Comparison of ENCODE assay signal across 17 mouse cellular contexts in genomic region chr3:21919931-21920330, GRCm38 (mm10).
"Had no signal": no experiment of that assay in that cellular context is flagged by ENCODE, and none has a peak within 500 bp of the region (broad histone marks: within the 10 kb centered on the region; RNA-seq: fewer than 3 reads in every experiment).

No protein-coding gene starts in this region.

- H3K27ac ChIP-seq: kidney, postnatal 0 days; layer of hippocampus, adult 2 months; limb, embryonic 12.5 days; liver, embryonic 14.5 days; midbrain, embryonic 13.5 days; neural tube, embryonic 12.5 days had no signal

- H3K4me2 ChIP-seq: limb, embryonic 12.5 days; midbrain, embryonic 13.5 days; neural tube, embryonic 12.5 days had no signal

- ATAC-seq: inflammation-experienced regulatory T-cells, adult 6 months; intestine, postnatal 0 days; lung, postnatal 0 days; midbrain, embryonic 13.5 days had no signal

- DNase-seq: kidney, adult 8-10 months; kidney, postnatal 36 days; liver; lung, adult 2 months; lung, postnatal 36 days; right cerebral cortex, postnatal 14 days; thymus, postnatal 4 days had no signal

- H3K9me3 ChIP-seq: neural tube, embryonic 12.5 days had no signal

- H3K9ac ChIP-seq: limb, embryonic 12.5 days; liver, embryonic 14.5 days; midbrain, embryonic 13.5 days; neural tube, embryonic 12.5 days had no signal

- H3K36me3 ChIP-seq: limb, embryonic 12.5 days; midbrain, embryonic 13.5 days; neural tube, embryonic 12.5 days had no signal

- H3K4me1 ChIP-seq: limb, embryonic 12.5 days; midbrain, embryonic 13.5 days; neural tube, embryonic 12.5 days had no signal

- H3K4me3 ChIP-seq: layer of hippocampus, adult 2 months; limb, embryonic 12.5 days; midbrain, embryonic 13.5 days; myocyte; neural tube, embryonic 12.5 days had no signal

- H3K27me3 ChIP-seq: limb, embryonic 12.5 days; midbrain, embryonic 13.5 days; neural tube, embryonic 12.5 days had no signal
